Mouse (Mus musculus): ENCODE results near the gene Pcbd1.
"Not testable (repeated sequence)": the region's sequence is repeated elsewhere in the genome, so short reads cannot be mapped to it uniquely, and the experiment has no call there.

Gene Pcbd1

GRCm38 (mm10) chr10:61091866-61092265 is 2.7 kb downstream of the Pcbd1 start:
- CTCF ChIA-PET, result no interaction called here

GRCm38 (mm10) chr10:61103564-61104114 is 14.5 kb downstream of the Pcbd1 start:
- CTCF ChIA-PET, result no interaction called here

- CTCF ChIA-PET, result no interaction called here
Measured at GRCm38 (mm10) chr10:61114246-61114720, 25.2 kb downstream of the Pcbd1 start.

- CTCF ChIA-PET, result not testable (repeated sequence)
Measured at GRCm38 (mm10) chr10:61121732-61122131, 32.6 kb downstream of the Pcbd1 start.

GRCm38 (mm10) chr10:61123276-61123913 is 34.3 kb downstream of the Pcbd1 start:
- CTCF ChIA-PET, result interaction anchor here (0.7 kb wide), 1 partner anchor 20 kb away, joined by 3 read pairs; no protein-coding TSS in a partner anchor

GRCm38 (mm10) chr10:61124462-61124861 is 35.3 kb downstream of the Pcbd1 start:
- CTCF ChIA-PET, result interaction anchor here (0.6 kb wide), 1 partner anchor 1430 kb away, joined by 9 read pairs; no protein-coding TSS in a partner anchor

GRCm38 (mm10) chr10:61128701-61129365 is 39.7 kb downstream of the Pcbd1 start:
- CTCF ChIA-PET, result no interaction called here

- CTCF ChIA-PET, result no interaction called here
Measured at GRCm38 (mm10) chr10:61130959-61131358, 41.8 kb downstream of the Pcbd1 start.

GRCm38 (mm10) chr10:61134041-61134440 is 44.9 kb downstream of the Pcbd1 start:
- CTCF ChIA-PET, result interaction anchor here (0.7 kb wide), 1 partner anchor 313 kb away, joined by 3 read pairs; no protein-coding TSS in a partner anchor

- CTCF ChIA-PET, result no interaction called here
Measured at GRCm38 (mm10) chr10:61135226-61135839, 46.2 kb downstream of the Pcbd1 start.

- CTCF ChIA-PET, result no interaction called here
Measured at GRCm38 (mm10) chr10:61137567-61137966, 48.4 kb downstream of the Pcbd1 start.

- CTCF ChIA-PET, result interaction anchor here (1.1 kb wide), 1 partner anchor 20 kb away, joined by 3 read pairs; no protein-coding TSS in a partner anchor
Measured at GRCm38 (mm10) chr10:61143343-61143742, 54.2 kb downstream of the Pcbd1 start.
